Mouse (Mus musculus) liver, postnatal 0 days (tissue): ENCODE results near the gene Ybx2.

Experiments
- CTCF ChIP-seq: sonication (generic); IDR thresholded peaks from 2 replicates; pipeline ENCODE4 v1.5.1; 2016; ENCODE audit warnings: antibody characterized with exemption, low read depth
- EP300 ChIP-seq: IDR thresholded peaks from 2 replicates; pipeline ENCODE4 v1.6.1; 2016; ENCODE audit warnings: antibody characterized with exemption, low read depth, mild to moderate bottlenecking

GRCm38 (mm10) chr11:69936156-69936555 lies 560 bp downstream of the Ybx2 start:
- TF ChIP-seq CTCF = no peak
- TF ChIP-seq EP300 = no peak
